Comparison of ENCODE assay signal across 11 mouse cellular contexts in genomic region chr12:28799798-28800411, GRCm38 (mm10). TPM values are rescaled to one million over a fixed set of nuclear protein-coding genes. Genes with fewer than 3 reads are reported as not detected.
DNase-seq lines count a peak whose midpoint lies in the region; ATAC-seq lines count a peak whose summit lies in the region.
"Had no signal": no experiment of that assay in that cellular context is flagged by ENCODE, and none has a peak within 500 bp of the region (broad histone marks: within the 10 kb centered on the region; RNA-seq: fewer than 3 reads in every experiment).

No protein-coding gene starts in this region.

- H3K36me3 ChIP-seq in kidney, embryonic 16.5 days (ENCODE audit: insufficient read depth, low read length), result no peaks in the 10 kb centered on the region
- no peaks in the 10 kb centered on the region for H3K36me3 ChIP-seq in embryonic facial prominence, embryonic 13.5 days
- H3K36me3 ChIP-seq in hindbrain, embryonic 14.5 days (replicated peaks; ENCODE audit: control insufficient read depth, insufficient read depth), result no peaks in the 10 kb centered on the region
- H3K36me3 ChIP-seq in midbrain, embryonic 16.5 days (ENCODE audit: control insufficient read depth, insufficient read depth, low read length), result no peaks in the 10 kb centered on the region
- H3K36me3 ChIP-seq: limb, embryonic 15.5 days had no signal

- DNase-seq in kidney, adult 18-20 months, result no peak
- DNase-seq in hindbrain, embryonic 14.5 days (ENCODE audit: low spot score), result no peak
- DNase-seq in MN1 (ENCODE audit: low spot score), result no peak
- no peak for DNase-seq in spleen, postnatal 14 days (ENCODE audit: low spot score in 2 of 2)
- DNase-seq: cerebellum, adult 9-11 months had no signal

- H3K4me1 ChIP-seq in kidney, embryonic 16.5 days (ENCODE audit: insufficient read depth, low read length), result peaks cover 14% of the 10 kb centered on the region
- peaks cover 22% of the 10 kb centered on the region for H3K4me1 ChIP-seq in embryonic facial prominence, embryonic 13.5 days
- H3K4me1 ChIP-seq in hindbrain, embryonic 14.5 days (replicated peaks; ENCODE audit: control insufficient read depth, insufficient read depth, low read length), result peaks cover 34% of the 10 kb centered on the region
- H3K4me1 ChIP-seq in midbrain, embryonic 16.5 days (ENCODE audit: control insufficient read depth, insufficient read depth, low read length), result peaks cover 16% of the 10 kb centered on the region

- H3K27ac ChIP-seq in kidney, embryonic 16.5 days (ENCODE audit: low read length), result peak overlapping the region; percentile 40; the same call in 1 of the 2 replicates
- no peak overlapping the region for H3K27ac ChIP-seq in embryonic facial prominence, embryonic 13.5 days
- H3K27ac ChIP-seq in hindbrain, embryonic 14.5 days, result peak overlapping the region; percentile 73
- peak overlapping the region; percentile 62 for H3K27ac ChIP-seq in midbrain, embryonic 16.5 days (ENCODE audit: low read length)
- H3K27ac ChIP-seq: limb, embryonic 15.5 days had no signal

- WGBS in kidney, embryonic 16.5 days, result 55% methylated on average over 11 of the region's 11 CpGs
- WGBS in embryonic facial prominence, embryonic 13.5 days, result 32% methylated on average over 11 of the region's 11 CpGs
- WGBS in hindbrain, embryonic 14.5 days, result 47% methylated on average over 11 of the region's 11 CpGs
- 50% methylated on average over 11 of the region's 11 CpGs for WGBS in midbrain, embryonic 16.5 days

- H3K9ac ChIP-seq in kidney, embryonic 16.5 days (replicated peaks; ENCODE audit: low read length), result no peak overlapping the region
- no peak overlapping the region for H3K9ac ChIP-seq in embryonic facial prominence, embryonic 13.5 days
- H3K9ac ChIP-seq in hindbrain, embryonic 14.5 days, result 0 out of 2 replicates have a peak overlapping the region, but pooled peaks have one; percentile 24
- H3K9ac ChIP-seq in midbrain, embryonic 16.5 days (ENCODE audit: low read depth, low read length), result peak overlapping the region; percentile 48; the same call in 1 of the 2 replicates
- H3K9ac ChIP-seq: limb, embryonic 15.5 days had no signal

- no peak overlapping the region for H3K4me3 ChIP-seq in kidney, embryonic 16.5 days (ENCODE audit: low read length)
- H3K4me3 ChIP-seq in embryonic facial prominence, embryonic 13.5 days, result no peak overlapping the region
- H3K4me3 ChIP-seq in hindbrain, embryonic 14.5 days (replicated peaks; ENCODE audit: low read length), result no peak overlapping the region
- no peak overlapping the region for H3K4me3 ChIP-seq in midbrain, embryonic 16.5 days (ENCODE audit: low read depth, low read length)
- H3K4me3 ChIP-seq: limb, embryonic 15.5 days had no signal

- no peak overlapping the region for H3K4me2 ChIP-seq in kidney, embryonic 16.5 days (replicated peaks; ENCODE audit: low read depth, low read length)
- 0 out of 2 replicates have a peak overlapping the region, but pooled peaks have one; percentile 18 for H3K4me2 ChIP-seq in embryonic facial prominence, embryonic 13.5 days
- no peak overlapping the region for H3K4me2 ChIP-seq in hindbrain, embryonic 14.5 days (replicated peaks)
- H3K4me2 ChIP-seq in midbrain, embryonic 16.5 days (ENCODE audit: low read length), result no peak overlapping the region
- H3K4me2 ChIP-seq: limb, embryonic 15.5 days had no signal

- peaks cover 11% of the 10 kb centered on the region for H3K9me3 ChIP-seq in kidney, embryonic 16.5 days (ENCODE audit: low read length)
- no peaks in the 10 kb centered on the region for H3K9me3 ChIP-seq in embryonic facial prominence, embryonic 13.5 days
- no peaks in the 10 kb centered on the region for H3K9me3 ChIP-seq in hindbrain, embryonic 14.5 days (ENCODE audit: control insufficient read depth, low read length)
- H3K9me3 ChIP-seq in midbrain, embryonic 16.5 days (replicated peaks; ENCODE audit: control insufficient read depth, low read length, poor library complexity, severe bottlenecking), result no peaks in the 10 kb centered on the region
- H3K9me3 ChIP-seq: limb, embryonic 15.5 days had no signal

- peak; percentile 70 for ATAC-seq in kidney, embryonic 16.5 days (ENCODE audit: low FRiP score, low TSS enrichment)
- ATAC-seq in embryonic facial prominence, embryonic 13.5 days (ENCODE audit: insufficient number of reproducible peaks, insufficient read depth, low FRiP score, low TSS enrichment, low read depth), result 0 out of 2 replicates have a peak, but pooled peaks have one; percentile 68
- ATAC-seq in hindbrain, embryonic 14.5 days (ENCODE audit: low FRiP score), result peak; percentile 68
- peak; percentile 66 for ATAC-seq in midbrain, embryonic 16.5 days
- no peak for ATAC-seq in inflammation-experienced regulatory T-cells, adult 6 months
- ATAC-seq: intestine, postnatal 0 days had no signal

- H3K27me3 ChIP-seq in kidney, embryonic 16.5 days (ENCODE audit: insufficient read depth, low read length), result no peaks in the 10 kb centered on the region
- H3K27me3 ChIP-seq in embryonic facial prominence, embryonic 13.5 days, result no peaks in the 10 kb centered on the region
- H3K27me3 ChIP-seq in hindbrain, embryonic 14.5 days (ENCODE audit: control insufficient read depth, insufficient read depth, low read length), result no peaks in the 10 kb centered on the region
- H3K27me3 ChIP-seq in midbrain, embryonic 16.5 days (ENCODE audit: control insufficient read depth, insufficient read depth, low read depth, low read length), result no peaks in the 10 kb centered on the region
- H3K27me3 ChIP-seq: limb, embryonic 15.5 days had no signal

RNA-seq across cellular contexts. Expression of gene Eipr1, which starts 48.3 kb away (rescaled TPM):
- 41.4 and 43.5 TPM in 2 replicates for polyA plus RNA-seq in kidney, embryonic 16.5 days (2015; fragmentation: Nextera tagmentation; extraction: Ambion mirVana)
- polyA plus RNA-seq in embryonic facial prominence, embryonic 13.5 days (2015; fragmentation: Nextera tagmentation; extraction: Ambion mirVana), result 31.3 and 35.0 TPM in 2 replicates
- 68.2 and 75.3 TPM in 2 replicates for polyA plus RNA-seq in hindbrain, embryonic 14.5 days (2014; fragmentation: Nextera tagmentation; extraction: Ambion mirVana)
- polyA plus RNA-seq in midbrain, embryonic 16.5 days (2015; fragmentation: Nextera tagmentation; extraction: Ambion mirVana), result 69.7 and 70.7 TPM in 2 replicates
- 10 to 100 TPM; 27.4 to 36.6 (median 33.7) TPM for polyA plus RNA-seq in inflammation-experienced regulatory T-cells, adult 6 months (2017; shearing (Covaris generic))

RNA-seq across cellular contexts. Expression of gene Trappc12, which starts 49.6 kb away (rescaled TPM):
- 45.5 and 49.1 TPM in 2 replicates for polyA plus RNA-seq in kidney, embryonic 16.5 days (2015; fragmentation: Nextera tagmentation; extraction: Ambion mirVana)
- polyA plus RNA-seq in embryonic facial prominence, embryonic 13.5 days (2015; fragmentation: Nextera tagmentation; extraction: Ambion mirVana), result 45.0 and 47.1 TPM in 2 replicates
- polyA plus RNA-seq in hindbrain, embryonic 14.5 days (2014; fragmentation: Nextera tagmentation; extraction: Ambion mirVana), result 39.1 and 41.3 TPM in 2 replicates
- 43.1 and 43.6 TPM in 2 replicates for polyA plus RNA-seq in midbrain, embryonic 16.5 days (2015; fragmentation: Nextera tagmentation; extraction: Ambion mirVana)
- 10 to 100 TPM; 31.7 to 58.8 (median 40.1) TPM for polyA plus RNA-seq in inflammation-experienced regulatory T-cells, adult 6 months (2017; shearing (Covaris generic))

Comparison
In these comparisons a context has a peak if more than half of its experiments do, and no peak if none do; other contexts are left out.
1. H3K9ac ChIP-seq: peak in hindbrain, embryonic 14.5 days (single experiment) and midbrain, embryonic 16.5 days (single experiment); none in kidney, embryonic 16.5 days (single experiment) and embryonic facial prominence, embryonic 13.5 days (single experiment).